Mouse (Mus musculus) thymus, adult 2 months (tissue): ENCODE data around the gene Pdlim4. TPM values are rescaled to one million over a fixed set of nuclear protein-coding genes. Genes with fewer than 3 reads are reported as not detected.

ENCODE experiments used
- DNase-seq: peaks from one replicate; pipeline ENCODE4 v3.0.0; 2021
- H3K27ac ChIP-seq: fragments of 200-500 bp; 2 replicates; pipeline ENCODE4 v1.5.1; 2012; ENCODE audit warnings: low read length, control low read depth; ENCODE audit not compliant: control insufficient read depth, insufficient read depth
- H3K27me3 ChIP-seq: fragments of 200-500 bp; 2 replicates; pipeline ENCODE4 v1.6.1; 2012; ENCODE audit warnings: mild to moderate bottlenecking, low read length, moderate library complexity, mixed read lengths; ENCODE audit not compliant: control insufficient read depth, insufficient read depth
- H3K36me3 ChIP-seq: fragments of 200-500 bp; 2 replicates; pipeline ENCODE4 v1.6.1; 2012; ENCODE audit warnings: mild to moderate bottlenecking, low read length, moderate library complexity; ENCODE audit not compliant: control insufficient read depth, insufficient read depth
- H3K4me1 ChIP-seq: fragments of 200-500 bp; replicated peaks from 2 replicates; pipeline ENCODE4 v1.6.1; 2012; ENCODE audit warnings: low read length; ENCODE audit not compliant: control insufficient read depth, insufficient read depth
- H3K4me3 ChIP-seq: fragments of 200-500 bp; 2 replicates; pipeline ENCODE4 v1.5.1; 2012; ENCODE audit warnings: mild to moderate bottlenecking, low read length, control low read depth, moderate library complexity; ENCODE audit not compliant: control insufficient read depth, insufficient read depth
- CTCF ChIP-seq: fragments of 200-500 bp; IDR thresholded peaks from 2 replicates; pipeline ENCODE4 v1.5.1; 2012; ENCODE audit warnings: mild to moderate bottlenecking, control low read depth, low read length, moderate library complexity, borderline replicate concordance; ENCODE audit not compliant: control insufficient read depth, poor library complexity, insufficient read depth; ENCODE audit errors: extremely low read depth
- POLR2A ChIP-seq: fragments of 200-500 bp; IDR thresholded peaks from 2 replicates; pipeline ENCODE4 v1.6.1; 2012; ENCODE audit warnings: mild to moderate bottlenecking, low read length, control low read depth, moderate library complexity; ENCODE audit not compliant: control insufficient read depth, poor library complexity, insufficient read depth; ENCODE audit errors: extremely low read depth
- WGBS: fragments of 180-500 bp; shearing (Covaris S2); methylation state at CpG from one replicate; pipeline ENCODE4 v1.1.7; 2018; 5-methylcytosine and 5-hydroxymethylcytosine counted together
- polyA plus RNA-seq: library from polyadenylated mRNA; depleted of rRNA; stranded (reverse); fragments of >200 nt; gene quantifications from 2 replicates; pipeline ENCODE4 v1.2.3, GENCODE M21; 2012

Pdlim4 gene
- polyA plus RNA-seq, 1 experiment, result 62.0 TPM

- DNase-seq, result no peak
- no peak overlapping the region for H3K27ac ChIP-seq
- 94% methylated on average over 1 of the region's 1 CpGs for WGBS
- H3K4me3 ChIP-seq, result no peak overlapping the region
- H3K4me1 ChIP-seq, result peaks cover 24% of the 10 kb centered on the region
- no peaks in the 10 kb centered on the region for H3K27me3 ChIP-seq
- no peaks in the 10 kb centered on the region for H3K36me3 ChIP-seq
- no peak for TF ChIP-seq POLR2A
- no peak for TF ChIP-seq CTCF
Measured at GRCm38 (mm10) chr11:54084976-54085375, 16.2 kb upstream of the Pdlim4 start.

GRCm38 (mm10) chr11:54082725-54083124, 13.9 kb upstream of the Pdlim4 start:
- Histone ChIP-seq H3K4me3 (no peak overlapping the region), H3K36me3 (no peaks in the 10 kb centered on the region), H3K4me1 (peaks cover 26% of the 10 kb centered on the region), H3K27me3 (no peaks in the 10 kb centered on the region), H3K27ac (peak overlapping the region; percentile 64)
- TF ChIP-seq CTCF, result no peak
- TF ChIP-seq POLR2A, result no peak
- DNase-seq, result peak; percentile 49
- 11% methylated on average over 5 of the region's 5 CpGs for WGBS

GRCm38 (mm10) chr11:54080435-54080834, 11.6 kb upstream of the Pdlim4 start:
- 32% methylated on average over 7 of the region's 7 CpGs for WGBS
- peak; percentile 72 for DNase-seq
- peaks cover 33% of the 10 kb centered on the region for H3K4me1 ChIP-seq

GRCm38 (mm10) chr11:54076101-54076500, 7.3 kb upstream of the Pdlim4 start:
- no peak overlapping the region for H3K4me3 ChIP-seq
- 97% methylated on average over 1 of the region's 1 CpGs for WGBS
- TF ChIP-seq CTCF (no peak), POLR2A (no peak)
- H3K27ac ChIP-seq, result no peak overlapping the region
- no peaks in the 10 kb centered on the region for H3K36me3 ChIP-seq
- no peaks in the 10 kb centered on the region for H3K27me3 ChIP-seq
- H3K4me1 ChIP-seq, result peaks cover 31% of the 10 kb centered on the region
- DNase-seq, result no peak

More at GRCm38 (mm10) chr11:54080435-54080834, 11.6 kb upstream of the Pdlim4 start:
- Histone ChIP-seq H3K27me3 (no peaks in the 10 kb centered on the region), H3K36me3 (no peaks in the 10 kb centered on the region), H3K4me3 (no peak overlapping the region), H3K27ac (no peak overlapping the region)
- TF ChIP-seq CTCF, result no peak
- TF ChIP-seq POLR2A, result no peak

- no peak overlapping the region for H3K27ac ChIP-seq
- no peak overlapping the region for H3K4me3 ChIP-seq
- no peak for DNase-seq
- H3K27me3 ChIP-seq, result no peaks in the 10 kb centered on the region
- no peaks in the 10 kb centered on the region for H3K36me3 ChIP-seq
- TF ChIP-seq CTCF, result no peak
- no peak for TF ChIP-seq POLR2A
- WGBS, result 95% methylated on average over 6 of the region's 6 CpGs
- H3K4me1 ChIP-seq, result peaks cover 28% of the 10 kb centered on the region
Measured at GRCm38 (mm10) chr11:54075353-54075752, 6.5 kb upstream of the Pdlim4 start.

GRCm38 (mm10) chr11:54073291-54073690, 4.5 kb upstream of the Pdlim4 start:
- no peaks in the 10 kb centered on the region for H3K36me3 ChIP-seq
- H3K4me1 ChIP-seq, result peaks cover 32% of the 10 kb centered on the region
- no peak for TF ChIP-seq POLR2A
- TF ChIP-seq CTCF, result no peak
- no peak overlapping the region for H3K4me3 ChIP-seq
- 73% methylated on average over 4 of the region's 4 CpGs for WGBS
- H3K27me3 ChIP-seq, result peaks cover 9% of the 10 kb centered on the region; the same call in 1 of the 2 replicates
- DNase-seq, result no peak
- H3K27ac ChIP-seq, result no peak overlapping the region
